Mouse (Mus musculus) liver, adult 2 months (tissue): ENCODE measurements around the gene Nkx2-5.

Source experiments
- CTCF ChIP-seq: fragments of 200-500 bp; IDR thresholded peaks from 2 replicates; pipeline ENCODE4 v1.5.1; 2011; ENCODE audit warnings: low read depth, low read length, control low read depth
- POLR2A ChIP-seq: fragments of 200-500 bp; IDR thresholded peaks from 2 replicates; pipeline ENCODE4 v1.6.1; 2011; ENCODE audit warnings: low read length, control low read depth; ENCODE audit not compliant: insufficient read depth; ENCODE audit errors: extremely low read depth

GRCm38 (mm10) chr17:26836786-26837545 lies 7.8 kb downstream of the Nkx2-5 start:
- TF ChIP-seq CTCF (no peak), POLR2A (no peak)
